Mouse (Mus musculus) embryo, embryonic 11 days (tissue): ENCODE measurements around the gene Trim9.

ENCODE experiments used
- DNase-seq: peaks from one replicate; pipeline ENCODE4 v3.0.0-alpha.2; 2015

Gene Trim9

GRCm38 (mm10) chr12:70251210-70251884 lies 96.1 kb downstream of the Trim9 start:
- DNase-seq: no peak

- DNase-seq: no peak
Measured at GRCm38 (mm10) chr12:70249616-70250157, 97.7 kb downstream of the Trim9 start.

- peak; percentile 26 for DNase-seq
Measured at GRCm38 (mm10) chr12:70247683-70248474, 99.5 kb downstream of the Trim9 start.

- no peak for DNase-seq
Measured at GRCm38 (mm10) chr12:70242550-70242949, 104.9 kb downstream of the Trim9 start.

- DNase-seq: no peak
Measured at GRCm38 (mm10) chr12:70239741-70240140, 107.7 kb downstream of the Trim9 start.

GRCm38 (mm10) chr12:70238604-70239003 lies 108.8 kb downstream of the Trim9 start:
- DNase-seq: no peak

GRCm38 (mm10) chr12:70234938-70235484 lies 112.4 kb downstream of the Trim9 start:
- DNase-seq: peak; percentile 89

- DNase-seq: peak; percentile 87
Measured at GRCm38 (mm10) chr12:70234411-70234810, 113.0 kb downstream of the Trim9 start.

GRCm38 (mm10) chr12:70233637-70234315 lies 113.6 kb downstream of the Trim9 start:
- DNase-seq: no peak

- DNase-seq: no peak
Measured at GRCm38 (mm10) chr12:70232020-70232544, 115.3 kb downstream of the Trim9 start.

- no peak for DNase-seq
Measured at GRCm38 (mm10) chr12:70231294-70231693, 116.1 kb downstream of the Trim9 start, which contains the start of gene Pygl. Gene Pygl (minus strand): TSS chr12:70231488.

- DNase-seq: no peak
Measured at GRCm38 (mm10) chr12:70228155-70228554, 119.3 kb downstream of the Trim9 start.

GRCm38 (mm10) chr12:70227121-70227932 lies 120.1 kb downstream of the Trim9 start:
- peak; percentile 88 for DNase-seq

- no peak for DNase-seq
Measured at GRCm38 (mm10) chr12:70226655-70227054, 120.8 kb downstream of the Trim9 start.

GRCm38 (mm10) chr12:70223331-70223730 lies 124.1 kb downstream of the Trim9 start:
- no peak for DNase-seq

- DNase-seq: no peak
Measured at GRCm38 (mm10) chr12:70221425-70221824, 126.0 kb downstream of the Trim9 start.

- no peak for DNase-seq
Measured at GRCm38 (mm10) chr12:70218795-70219540, 128.4 kb downstream of the Trim9 start.

- no peak for DNase-seq
Measured at GRCm38 (mm10) chr12:70216229-70216800, 131.1 kb downstream of the Trim9 start.

- DNase-seq: no peak
Measured at GRCm38 (mm10) chr12:70214281-70214680, 133.1 kb downstream of the Trim9 start.

GRCm38 (mm10) chr12:70213601-70214000 lies 133.8 kb downstream of the Trim9 start:
- DNase-seq: no peak

- no peak for DNase-seq
Measured at GRCm38 (mm10) chr12:70212501-70212900, 134.9 kb downstream of the Trim9 start.
